Mouse (Mus musculus) testis, adult 2 months (tissue): Measurements from ENCODE around the gene Fto.

ENCODE experiments used
- CTCF ChIP-seq: fragments of 200-500 bp; IDR thresholded peaks from 2 replicates; pipeline ENCODE4 v1.5.1; 2012; ENCODE audit warnings: low read depth, mild to moderate bottlenecking, inconsistent platforms, low read length, moderate library complexity; ENCODE audit not compliant: control insufficient read depth, insufficient read depth, insufficient replicate concordance
- POLR2A ChIP-seq: fragments of 200-500 bp; IDR thresholded peaks from 2 replicates; pipeline ENCODE4 v1.6.1; 2012; ENCODE audit warnings: low read depth, mild to moderate bottlenecking, inconsistent platforms, low read length, moderate library complexity; ENCODE audit not compliant: control insufficient read depth

DNA sequence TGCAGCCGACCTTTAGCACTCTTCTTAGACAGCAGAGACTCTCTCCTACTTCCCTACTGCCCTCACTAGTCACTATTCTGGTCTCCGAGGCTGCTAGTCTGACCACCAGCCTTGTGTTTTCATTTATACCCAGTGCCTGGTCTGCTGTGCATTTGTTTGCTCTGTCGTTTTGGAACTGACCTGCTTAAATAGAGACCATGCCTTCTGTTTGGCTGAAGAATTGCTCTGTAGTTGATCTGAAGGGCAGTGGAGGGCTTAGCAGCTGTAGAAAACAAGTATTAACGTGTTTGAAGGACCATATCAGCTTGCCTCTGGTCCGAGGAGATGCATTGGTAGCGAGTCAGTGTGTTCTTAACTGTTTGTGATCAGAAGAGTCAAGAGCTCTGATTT lies 16.1 kb downstream of the Fto start:
- no peak for TF ChIP-seq POLR2A
- TF ChIP-seq CTCF = no peak
